Mouse (Mus musculus) forebrain, embryonic 13.5 days (tissue): ENCODE results near the gene Lama2. TPM values are rescaled to one million over a fixed set of nuclear protein-coding genes. Genes with fewer than 3 reads are reported as not detected.

ENCODE experiments used
- ATAC-seq: fragments of 200-750 bp; cut with Nextera tagmentation; 2 replicates; pipeline ENCODE4 v1.8.0; 2017
- H3K27ac ChIP-seq: fragments of 300-500 bp; sonication (generic); 2 replicates; pipeline ENCODE4 v1.5.1; 2015; ENCODE audit warnings: inconsistent platforms, mild to moderate bottlenecking, moderate library complexity
- H3K27me3 ChIP-seq: fragments of 300-500 bp; sonication (generic); 2 replicates; pipeline ENCODE4 v1.6.1; 2015; ENCODE audit warnings: mild to moderate bottlenecking, inconsistent platforms
- H3K36me3 ChIP-seq: fragments of 300-500 bp; sonication (generic); 2 replicates; pipeline ENCODE4 v1.6.1; 2015; ENCODE audit warnings: mild to moderate bottlenecking, inconsistent platforms; ENCODE audit not compliant: poor library complexity, severe bottlenecking
- H3K4me1 ChIP-seq: fragments of 300-500 bp; sonication (generic); 2 replicates; pipeline ENCODE4 v1.6.1; 2015; ENCODE audit warnings: inconsistent platforms
- H3K4me2 ChIP-seq: fragments of 300-500 bp; sonication (generic); 2 replicates; pipeline ENCODE4 v1.6.1; 2015; ENCODE audit warnings: inconsistent platforms, mild to moderate bottlenecking, moderate library complexity
- H3K4me3 ChIP-seq: fragments of 300-500 bp; sonication (generic); 2 replicates; pipeline ENCODE4 v1.5.1; 2015; ENCODE audit warnings: mild to moderate bottlenecking, inconsistent platforms
- H3K9ac ChIP-seq: fragments of 300-500 bp; sonication (generic); 2 replicates; pipeline ENCODE4 v1.6.1; 2015; ENCODE audit warnings: mild to moderate bottlenecking, inconsistent platforms
- H3K9me3 ChIP-seq: fragments of 300-500 bp; sonication (generic); replicated peaks from 2 replicates; pipeline ENCODE4 v1.6.1; 2016; ENCODE audit warnings: inconsistent platforms
- WGBS: fragments of 180-500 bp; shearing (Covaris S2); methylation state at CpG from one replicate; pipeline ENCODE4 v1.1.7; 2015; 5-methylcytosine and 5-hydroxymethylcytosine counted together
- polyA plus RNA-seq: library from polyadenylated mRNA; unstranded; fragments of >200 nt; fragmentation: Nextera tagmentation; extraction: Ambion mirVana; gene quantifications from 2 replicates; pipeline ENCODE4 v1.2.1, GENCODE M21; 2015

Gene Lama2
- polyA plus RNA-seq, 1 experiment from 2014 or later = 2.8 TPM

DNA sequence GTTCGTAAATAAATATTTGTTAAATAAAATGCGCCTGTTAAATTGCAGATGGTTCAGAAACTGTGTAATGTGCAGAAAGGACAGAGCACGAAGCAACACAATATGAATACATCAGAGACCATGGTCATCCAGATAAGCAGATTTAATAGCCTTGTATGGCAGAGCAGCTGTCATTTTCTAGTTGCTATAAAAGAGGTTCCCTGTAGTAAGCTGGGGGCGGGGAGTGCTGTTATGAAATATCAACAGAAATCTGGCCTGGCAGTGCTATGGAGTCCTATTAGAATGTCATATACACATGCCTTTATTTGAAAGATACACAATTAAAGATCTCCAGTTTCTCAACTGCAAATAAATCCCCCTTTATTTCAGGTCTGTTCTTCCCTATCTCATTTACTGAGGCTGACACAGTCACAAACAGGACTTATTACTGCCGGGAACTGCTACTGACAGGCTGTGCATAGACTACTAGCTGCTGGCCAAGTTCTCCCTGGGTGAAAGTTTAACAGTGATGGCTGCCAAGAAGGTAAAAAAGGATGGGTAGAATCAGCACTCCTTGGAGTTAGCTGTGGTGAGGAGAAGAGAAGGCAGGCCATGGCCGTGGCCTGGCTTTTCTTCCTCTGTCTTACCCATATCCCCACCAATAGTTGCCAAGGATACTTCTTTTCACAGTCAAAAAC lies 396.8 kb downstream of the Lama2 start:
- no peak overlapping the region for H3K4me3 ChIP-seq
- no peak for ATAC-seq
- 86% methylated on average over 6 of the region's 6 CpGs for WGBS
- no peak overlapping the region for H3K9ac ChIP-seq
- H3K27me3 ChIP-seq = no peaks in the 10 kb centered on the region
- H3K27ac ChIP-seq = no peak overlapping the region
- H3K36me3 ChIP-seq = no peaks in the 10 kb centered on the region
- no peaks in the 10 kb centered on the region for H3K9me3 ChIP-seq
- H3K4me1 ChIP-seq = no peaks in the 10 kb centered on the region
- no peak overlapping the region for H3K4me2 ChIP-seq

GRCm38 (mm10) chr10:27219698-27220097 lies 399.9 kb downstream of the Lama2 start:
- WGBS = 60% methylated on average over 1 of the region's 1 CpGs
- H3K27me3 ChIP-seq = no peaks in the 10 kb centered on the region
- H3K4me2 ChIP-seq = no peak overlapping the region
- H3K4me1 ChIP-seq = no peaks in the 10 kb centered on the region
- no peaks in the 10 kb centered on the region for H3K36me3 ChIP-seq
- H3K4me3 ChIP-seq = no peak overlapping the region
- no peak overlapping the region for H3K9ac ChIP-seq
- ATAC-seq = no peak
- no peak overlapping the region for H3K27ac ChIP-seq
- H3K9me3 ChIP-seq = no peaks in the 10 kb centered on the region

GRCm38 (mm10) chr10:27207320-27207719 lies 412.2 kb downstream of the Lama2 start:
- Histone ChIP-seq H3K4me2 (peak overlapping the region; percentile 22; the same call in 1 of the 2 replicates), H3K9ac (no peak overlapping the region), H3K4me3 (no peak overlapping the region), H3K9me3 (no peaks in the 10 kb centered on the region), H3K27ac (no peak overlapping the region), H3K4me1 (no peaks in the 10 kb centered on the region), H3K36me3 (no peaks in the 10 kb centered on the region), H3K27me3 (no peaks in the 10 kb centered on the region)
- ATAC-seq = no peak
- WGBS = 15% methylated on average over 12 of the region's 12 CpGs

- no peaks in the 10 kb centered on the region for H3K9me3 ChIP-seq
- no peak overlapping the region for H3K4me2 ChIP-seq
- WGBS = 63% methylated on average over 1 of the region's 1 CpGs
- no peaks in the 10 kb centered on the region for H3K36me3 ChIP-seq
- no peak overlapping the region for H3K27ac ChIP-seq
- no peak overlapping the region for H3K9ac ChIP-seq
- H3K27me3 ChIP-seq = no peaks in the 10 kb centered on the region
- no peak for ATAC-seq
- H3K4me3 ChIP-seq = no peak overlapping the region
- no peaks in the 10 kb centered on the region for H3K4me1 ChIP-seq
Observed at GRCm38 (mm10) chr10:27198443-27198842, 421.1 kb downstream of the Lama2 start.

DNA sequence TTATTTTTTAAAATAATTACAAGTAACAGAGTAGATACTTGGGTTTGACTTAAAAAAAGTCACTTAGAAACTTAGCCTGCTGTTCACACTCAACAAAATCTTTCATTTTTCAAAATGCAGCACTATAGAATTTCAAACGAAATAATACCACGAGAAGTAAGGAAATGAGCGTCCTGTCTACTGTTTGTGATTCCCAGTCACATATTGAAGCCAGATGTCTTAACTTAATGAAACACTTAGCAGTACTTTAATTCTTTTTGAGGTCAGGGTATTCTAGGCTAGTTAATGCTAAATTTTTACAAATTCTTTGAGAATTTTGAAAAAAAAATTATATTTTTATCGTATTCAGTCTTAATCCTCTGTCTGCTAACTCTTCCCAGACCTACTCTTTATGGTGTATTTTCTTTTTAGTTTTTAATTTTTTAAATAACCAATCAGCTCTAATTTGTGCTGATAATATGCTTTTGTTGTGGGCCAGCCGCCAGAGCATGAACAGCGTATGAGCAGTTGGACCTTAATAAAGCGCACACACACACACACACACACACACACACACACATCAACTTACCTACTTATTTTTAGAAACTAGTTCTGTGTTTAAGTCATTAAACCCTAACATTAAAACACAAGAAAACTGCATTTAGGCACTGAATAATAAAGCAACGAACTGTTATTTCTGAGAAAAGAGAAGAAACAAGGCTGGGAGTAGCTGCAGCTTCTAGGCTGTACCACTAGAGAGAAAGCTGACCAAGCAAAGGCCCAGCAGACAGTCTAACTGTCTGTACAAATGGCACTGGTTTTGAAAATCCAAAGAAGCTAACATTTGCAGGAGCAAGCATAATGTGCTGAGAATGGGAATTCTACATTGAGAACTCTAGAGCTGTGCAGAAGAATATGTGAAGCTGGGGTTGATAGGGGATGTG lies 425.3 kb downstream of the Lama2 start:
- Histone ChIP-seq H3K4me2 (no peak overlapping the region), H3K27me3 (no peaks in the 10 kb centered on the region), H3K4me1 (no peaks in the 10 kb centered on the region), H3K27ac (no peak overlapping the region), H3K9ac (no peak overlapping the region), H3K9me3 (no peaks in the 10 kb centered on the region), H3K36me3 (no peaks in the 10 kb centered on the region), H3K4me3 (no peak overlapping the region)
- ATAC-seq = no peak
- WGBS = 89% methylated on average over 8 of the region's 8 CpGs

- Histone ChIP-seq H3K9ac (no peak overlapping the region), H3K4me3 (no peak overlapping the region), H3K27me3 (no peaks in the 10 kb centered on the region), H3K4me1 (0 out of 2 replicates have a peak, but pooled peaks cover 3% of the 10 kb centered on the region), H3K36me3 (no peaks in the 10 kb centered on the region), H3K27ac (no peak overlapping the region), H3K9me3 (no peaks in the 10 kb centered on the region), H3K4me2 (no peak overlapping the region)
- 74% methylated on average over 9 of the region's 9 CpGs for WGBS
- no peak for ATAC-seq
Observed at GRCm38 (mm10) chr10:27188630-27189365, 430.8 kb downstream of the Lama2 start.

DNA sequence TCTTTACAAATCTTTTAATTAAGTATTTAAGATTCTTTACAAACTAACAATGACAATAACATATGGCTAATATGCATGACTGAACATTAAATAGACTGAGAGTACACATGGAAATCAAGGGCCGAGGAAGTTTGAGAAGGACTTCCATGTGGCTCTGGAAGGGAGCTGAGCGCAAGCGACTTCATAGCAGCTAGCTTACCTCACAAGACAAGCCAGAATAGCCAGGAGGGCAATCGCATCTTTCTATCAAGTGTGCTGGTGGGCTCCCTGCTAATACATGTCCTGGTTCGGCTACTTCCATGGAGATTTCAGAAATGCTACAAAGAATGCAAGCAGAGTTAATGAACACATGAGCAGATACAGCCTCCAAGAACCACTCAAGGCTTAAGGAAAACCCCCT lies 435.4 kb downstream of the Lama2 start:
- 0 out of 2 replicates have a peak, but pooled peaks cover 3% of the 10 kb centered on the region for H3K4me1 ChIP-seq
- WGBS = 52% methylated on average over 5 of the region's 5 CpGs
- H3K27me3 ChIP-seq = no peaks in the 10 kb centered on the region
- H3K4me3 ChIP-seq = no peak overlapping the region
- H3K9ac ChIP-seq = no peak overlapping the region
- no peak overlapping the region for H3K27ac ChIP-seq
- H3K4me2 ChIP-seq = no peak overlapping the region
- no peaks in the 10 kb centered on the region for H3K36me3 ChIP-seq
- ATAC-seq = no peak
- no peaks in the 10 kb centered on the region for H3K9me3 ChIP-seq

DNA sequence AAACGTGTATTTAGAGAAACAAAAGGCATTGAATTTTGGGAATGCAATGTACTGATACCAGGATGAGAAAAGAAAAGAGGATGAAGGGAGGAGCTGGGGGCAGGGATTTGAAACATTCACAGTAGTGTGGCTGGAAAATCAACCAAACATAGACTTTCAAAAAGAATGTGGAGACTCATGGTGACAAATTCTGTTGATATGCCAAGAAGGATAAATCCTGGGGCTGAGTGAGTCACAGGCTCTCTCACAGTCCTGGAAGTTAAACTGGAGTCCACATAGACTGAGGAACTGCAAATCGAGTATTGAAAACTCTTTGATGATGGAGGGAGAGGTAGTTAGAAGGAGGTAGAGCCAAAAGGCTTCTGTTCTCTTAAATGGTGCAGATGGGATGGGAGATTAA lies 445.3 kb downstream of the Lama2 start:
- H3K36me3 ChIP-seq = no peaks in the 10 kb centered on the region
- WGBS = 74% methylated on average over 2 of the region's 2 CpGs
- H3K9me3 ChIP-seq = no peaks in the 10 kb centered on the region
- ATAC-seq = no peak
- H3K27ac ChIP-seq = no peak overlapping the region
- no peaks in the 10 kb centered on the region for H3K4me1 ChIP-seq
- no peaks in the 10 kb centered on the region for H3K27me3 ChIP-seq
- H3K9ac ChIP-seq = no peak overlapping the region
- H3K4me2 ChIP-seq = no peak overlapping the region
- H3K4me3 ChIP-seq = no peak overlapping the region

- H3K27ac ChIP-seq = no peak overlapping the region
- WGBS = 71% methylated on average over 3 of the region's 3 CpGs
- H3K4me1 ChIP-seq = no peaks in the 10 kb centered on the region
- ATAC-seq = no peak
- no peaks in the 10 kb centered on the region for H3K9me3 ChIP-seq
- no peak overlapping the region for H3K9ac ChIP-seq
- no peaks in the 10 kb centered on the region for H3K36me3 ChIP-seq
- H3K4me2 ChIP-seq = no peak overlapping the region
- no peak overlapping the region for H3K4me3 ChIP-seq
- H3K27me3 ChIP-seq = no peaks in the 10 kb centered on the region
Observed at GRCm38 (mm10) chr10:27164738-27165137, 454.8 kb downstream of the Lama2 start.

GRCm38 (mm10) chr10:27162364-27162763 lies 457.2 kb downstream of the Lama2 start:
- WGBS = 88% methylated on average over 2 of the region's 2 CpGs
- H3K27me3 ChIP-seq = no peaks in the 10 kb centered on the region
- no peak overlapping the region for H3K9ac ChIP-seq
- H3K4me1 ChIP-seq = no peaks in the 10 kb centered on the region
- H3K9me3 ChIP-seq = no peaks in the 10 kb centered on the region
- H3K27ac ChIP-seq = no peak overlapping the region
- peak; percentile 50; the same call in 1 of the 2 replicates for ATAC-seq
- H3K36me3 ChIP-seq = no peaks in the 10 kb centered on the region
- no peak overlapping the region for H3K4me3 ChIP-seq
- H3K4me2 ChIP-seq = no peak overlapping the region

GRCm38 (mm10) chr10:27150220-27150619 lies 469.3 kb downstream of the Lama2 start:
- Histone ChIP-seq H3K4me1 (no peaks in the 10 kb centered on the region), H3K9me3 (no peaks in the 10 kb centered on the region), H3K9ac (no peak overlapping the region), H3K27me3 (no peaks in the 10 kb centered on the region), H3K36me3 (no peaks in the 10 kb centered on the region), H3K27ac (no peak overlapping the region), H3K4me2 (no peak overlapping the region), H3K4me3 (no peak overlapping the region)
- no peak for ATAC-seq
- WGBS = 90% methylated on average over 3 of the region's 3 CpGs

GRCm38 (mm10) chr10:27140422-27140821 lies 479.1 kb downstream of the Lama2 start:
- H3K27me3 ChIP-seq = no peaks in the 10 kb centered on the region
- H3K36me3 ChIP-seq = no peaks in the 10 kb centered on the region
- no peak for ATAC-seq
- H3K9ac ChIP-seq = no peak overlapping the region
- WGBS = 18% methylated on average over 3 of the region's 3 CpGs
- H3K4me1 ChIP-seq = peaks cover 3% of the 10 kb centered on the region; the same call in 1 of the 2 replicates
- no peak overlapping the region for H3K4me2 ChIP-seq
- H3K27ac ChIP-seq = no peak overlapping the region
- no peaks in the 10 kb centered on the region for H3K9me3 ChIP-seq
- H3K4me3 ChIP-seq = no peak overlapping the region
